Mouse (Mus musculus): ENCODE measurements around the gene Ifrd2. TPM values are rescaled to one million over a fixed set of nuclear protein-coding genes. Genes with fewer than 3 reads are reported as not detected.

The Ifrd2 gene
- 71.2 and 78.3 TPM in 2 replicates for polyA plus RNA-seq (2012; rRNA removed)

GRCm38 (mm10) chr9:107586974-107587832 lies at the start of gene Ifrd2:
Gene Ifrd2, plus strand, starts transcription at chr9:107587642.
- H3K27ac ChIP-seq (ENCODE audit: insufficient read depth, low read length) = peak within 1 kb of the TSS; percentile 44; the same call in 1 of the 2 replicates
- H3K36me3 ChIP-seq (ENCODE audit: control insufficient read depth, insufficient read depth, low read length) = peaks cover 22% of the 10 kb centered on the region
- H3K4me1 ChIP-seq (ENCODE audit: control insufficient read depth, insufficient read depth, insufficient read length) = peaks cover 4% of the 10 kb centered on the region; the same call in 1 of the 2 replicates
- H3K27me3 ChIP-seq (ENCODE audit: control insufficient read depth, insufficient read depth, low read length) = no peaks in the 10 kb centered on the region
- 11% methylated on average over 46 of the region's 46 CpGs for WGBS
- H3K4me3 ChIP-seq (ENCODE audit: extremely low read depth, insufficient read depth, insufficient read length) = peak within 1 kb of the TSS; percentile 85
- TF ChIP-seq POLR2A (IDR thresholded peaks at IDR 0.05; ENCODE audit: low read depth, low read length) (peak; percentile 70), CTCF (IDR thresholded peaks at IDR 0.05; ENCODE audit: extremely low read depth, insufficient read depth, insufficient read length, insufficient replicate concordance) (no peak)
- peak; percentile 99 for DNase-seq (ENCODE audit: low read depth in 1 of 2, low spot score in 2 of 2)

- Histone ChIP-seq H3K36me3 (ENCODE audit: control insufficient read depth, insufficient read depth, low read length) (peaks cover 17% of the 10 kb centered on the region), H3K4me1 (ENCODE audit: control insufficient read depth, insufficient read depth, insufficient read length) (peaks cover 20% of the 10 kb centered on the region; the same call in 1 of the 2 replicates), H3K27ac (ENCODE audit: insufficient read depth, low read length) (no peak overlapping the region), H3K4me3 (ENCODE audit: extremely low read depth, insufficient read depth, insufficient read length) (no peak overlapping the region), H3K27me3 (ENCODE audit: control insufficient read depth, insufficient read depth, low read length) (no peaks in the 10 kb centered on the region)
- 94% methylated on average over 7 of the region's 7 CpGs for WGBS
- TF ChIP-seq POLR2A (IDR thresholded peaks at IDR 0.05; ENCODE audit: low read depth, low read length) (no peak), CTCF (IDR thresholded peaks at IDR 0.05; ENCODE audit: extremely low read depth, insufficient read depth, insufficient read length, insufficient replicate concordance) (no peak)
- no peak for DNase-seq (ENCODE audit: low read depth in 1 of 2, low spot score in 2 of 2)
Observed at GRCm38 (mm10) chr9:107538231-107538630, 49.2 kb upstream of the Ifrd2 start.

- Histone ChIP-seq H3K4me1 (ENCODE audit: control insufficient read depth, insufficient read depth, insufficient read length) (peaks cover 20% of the 10 kb centered on the region; the same call in 1 of the 2 replicates), H3K27me3 (ENCODE audit: control insufficient read depth, insufficient read depth, low read length) (no peaks in the 10 kb centered on the region), H3K27ac (ENCODE audit: insufficient read depth, low read length) (no peak overlapping the region), H3K36me3 (ENCODE audit: control insufficient read depth, insufficient read depth, low read length) (peaks cover 17% of the 10 kb centered on the region), H3K4me3 (ENCODE audit: extremely low read depth, insufficient read depth, insufficient read length) (no peak overlapping the region)
- TF ChIP-seq CTCF (IDR thresholded peaks at IDR 0.05; ENCODE audit: extremely low read depth, insufficient read depth, insufficient read length, insufficient replicate concordance) (no peak), POLR2A (IDR thresholded peaks at IDR 0.05; ENCODE audit: low read depth, low read length) (no peak)
- no peak for DNase-seq (ENCODE audit: low read depth in 1 of 2, low spot score in 2 of 2)
- WGBS = 89% methylated on average over 3 of the region's 3 CpGs
Observed at GRCm38 (mm10) chr9:107538711-107539110, 48.7 kb upstream of the Ifrd2 start.

GRCm38 (mm10) chr9:107539940-107540339 lies 47.5 kb upstream of the Ifrd2 start:
- WGBS = 96% methylated on average over 8 of the region's 8 CpGs
- no peak overlapping the region for H3K4me3 ChIP-seq (ENCODE audit: extremely low read depth, insufficient read depth, insufficient read length)
- DNase-seq (ENCODE audit: low read depth in 1 of 2, low spot score in 2 of 2) = no peak
- H3K4me1 ChIP-seq (ENCODE audit: control insufficient read depth, insufficient read depth, insufficient read length) = peaks cover 20% of the 10 kb centered on the region; the same call in 1 of the 2 replicates
- H3K36me3 ChIP-seq (ENCODE audit: control insufficient read depth, insufficient read depth, low read length) = peaks cover 17% of the 10 kb centered on the region
- H3K27me3 ChIP-seq (ENCODE audit: control insufficient read depth, insufficient read depth, low read length) = no peaks in the 10 kb centered on the region
- no peak overlapping the region for H3K27ac ChIP-seq (ENCODE audit: insufficient read depth, low read length)
- TF ChIP-seq POLR2A (IDR thresholded peaks at IDR 0.05; ENCODE audit: low read depth, low read length) (no peak), CTCF (IDR thresholded peaks at IDR 0.05; ENCODE audit: extremely low read depth, insufficient read depth, insufficient read length, insufficient replicate concordance) (no peak)

GRCm38 (mm10) chr9:107540420-107540819 lies 47.0 kb upstream of the Ifrd2 start:
- TF ChIP-seq CTCF (IDR thresholded peaks at IDR 0.05; ENCODE audit: extremely low read depth, insufficient read depth, insufficient read length, insufficient replicate concordance) = no peak
- no peak for TF ChIP-seq POLR2A (IDR thresholded peaks at IDR 0.05; ENCODE audit: low read depth, low read length)
- Histone ChIP-seq H3K27me3 (ENCODE audit: control insufficient read depth, insufficient read depth, low read length) (no peaks in the 10 kb centered on the region), H3K27ac (ENCODE audit: insufficient read depth, low read length) (no peak overlapping the region), H3K4me3 (ENCODE audit: extremely low read depth, insufficient read depth, insufficient read length) (no peak overlapping the region), H3K36me3 (ENCODE audit: control insufficient read depth, insufficient read depth, low read length) (peaks cover 19% of the 10 kb centered on the region), H3K4me1 (ENCODE audit: control insufficient read depth, insufficient read depth, insufficient read length) (peaks cover 20% of the 10 kb centered on the region; the same call in 1 of the 2 replicates)
- WGBS = 80% methylated on average over 4 of the region's 4 CpGs
- DNase-seq (ENCODE audit: low read depth in 1 of 2, low spot score in 2 of 2) = no peak

- TF ChIP-seq CTCF (IDR thresholded peaks at IDR 0.05; ENCODE audit: extremely low read depth, insufficient read depth, insufficient read length, insufficient replicate concordance) (no peak), POLR2A (IDR thresholded peaks at IDR 0.05; ENCODE audit: low read depth, low read length) (no peak)
- 70% methylated on average over 10 of the region's 10 CpGs for WGBS
- Histone ChIP-seq H3K4me1 (ENCODE audit: control insufficient read depth, insufficient read depth, insufficient read length) (peaks cover 14% of the 10 kb centered on the region; the same call in 1 of the 2 replicates), H3K27me3 (ENCODE audit: control insufficient read depth, insufficient read depth, low read length) (no peaks in the 10 kb centered on the region), H3K4me3 (ENCODE audit: extremely low read depth, insufficient read depth, insufficient read length) (no peak overlapping the region), H3K36me3 (ENCODE audit: control insufficient read depth, insufficient read depth, low read length) (peaks cover 19% of the 10 kb centered on the region), H3K27ac (ENCODE audit: insufficient read depth, low read length) (no peak overlapping the region)
- DNase-seq (ENCODE audit: low read depth in 1 of 2, low spot score in 2 of 2) = no peak
Observed at GRCm38 (mm10) chr9:107541005-107541404, 46.4 kb upstream of the Ifrd2 start.
